Mouse (Mus musculus): ENCODE data around the gene Mark3. TPM values are rescaled to one million over a fixed set of nuclear protein-coding genes. Genes with fewer than 3 reads are reported as not detected.

Mark3 gene
- polyA plus RNA-seq, 1 experiment from 2014 or later = 70.5 TPM

DNA sequence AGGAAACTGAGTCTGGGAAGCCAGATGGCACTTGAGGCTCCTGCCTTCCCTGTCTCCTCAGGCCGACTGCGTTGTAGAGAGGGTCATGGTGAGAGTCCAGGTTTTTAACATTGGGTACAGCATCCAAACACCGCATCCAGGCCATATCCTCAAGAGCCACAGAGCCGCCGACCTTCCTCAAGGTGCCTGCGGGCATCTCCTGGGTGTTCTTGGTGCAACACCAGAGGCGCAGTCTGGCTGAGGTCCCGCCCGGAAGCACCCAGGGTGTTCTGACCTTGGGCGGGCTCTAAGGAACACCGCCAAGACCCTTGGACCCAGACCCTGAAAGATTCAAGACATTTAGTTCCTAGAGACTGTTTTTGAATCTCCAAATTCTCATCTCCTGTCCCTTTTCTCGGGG, 98.3 kb downstream of the Mark3 start:
- no peak overlapping the region for H3K27ac ChIP-seq (replicated peaks; ENCODE audit: low read depth, low read length)
- H3K4me3 ChIP-seq (ENCODE audit: low read depth, low read length) = peak overlapping the region; percentile 42
- no peaks in the 10 kb centered on the region for H3K9me3 ChIP-seq (replicated peaks; ENCODE audit: control insufficient read depth, low read length)
- ATAC-seq (replicated peaks; ENCODE audit: insufficient number of reproducible peaks, low FRiP score, low TSS enrichment, low read depth) (no peak; the same call in 1 of the 2 replicates), DNase-seq (ENCODE audit: low spot score) (no peak)
- H3K9ac ChIP-seq (replicated peaks; ENCODE audit: low read length) = peak overlapping the region; percentile 47; the same call in 1 of the 2 replicates
- peaks cover 34% of the 10 kb centered on the region for H3K27me3 ChIP-seq (ENCODE audit: control insufficient read depth, insufficient read depth, low read length)
- peak overlapping the region; percentile 94 for H3K4me2 ChIP-seq (ENCODE audit: low read depth, low read length)
- H3K36me3 ChIP-seq (replicated peaks; ENCODE audit: control insufficient read depth, insufficient read depth, low read depth, low read length) = no peaks in the 10 kb centered on the region
- peaks cover 7% of the 10 kb centered on the region; the same call in 1 of the 2 replicates for H3K4me1 ChIP-seq (ENCODE audit: control insufficient read depth, insufficient read depth, low read length)
- 10% methylated on average over 12 of the region's 12 CpGs for WGBS

DNA sequence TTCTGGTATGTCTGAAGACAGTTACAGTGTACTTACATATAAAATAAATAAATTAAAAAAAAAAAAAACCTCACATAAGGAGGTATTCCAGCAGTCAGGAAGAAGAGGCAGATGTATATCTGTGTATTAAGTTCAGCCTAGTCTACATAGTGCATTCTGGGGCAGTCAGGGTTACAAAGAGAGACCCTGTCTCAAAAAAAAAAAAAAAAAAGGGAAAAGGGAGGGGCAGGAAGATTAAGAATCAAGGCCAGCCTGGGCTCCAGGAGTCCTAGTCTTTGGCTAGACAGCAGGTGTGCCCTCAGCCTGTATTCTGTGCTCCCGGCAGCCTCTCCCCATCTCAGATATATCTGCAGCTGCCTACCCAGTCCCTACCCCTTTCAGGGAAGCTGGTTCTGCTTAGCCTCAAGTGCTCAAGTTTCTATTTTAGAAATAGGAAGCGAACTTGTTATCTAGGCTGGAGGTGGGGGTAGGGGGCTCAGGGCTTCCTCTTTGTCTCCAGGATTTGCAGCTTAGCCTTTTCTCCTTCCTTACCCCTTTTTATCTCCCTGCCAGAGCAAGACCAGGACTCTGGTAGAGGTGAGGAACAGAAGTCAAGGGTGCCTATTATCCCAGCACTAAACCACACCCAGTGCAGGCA, 100.6 kb downstream of the Mark3 start:
- no peak overlapping the region for H3K4me2 ChIP-seq (ENCODE audit: low read depth, low read length)
- H3K36me3 ChIP-seq (replicated peaks; ENCODE audit: control insufficient read depth, insufficient read depth, low read depth, low read length) = no peaks in the 10 kb centered on the region
- H3K4me3 ChIP-seq (ENCODE audit: low read depth, low read length) = no peak overlapping the region
- H3K27me3 ChIP-seq (ENCODE audit: control insufficient read depth, insufficient read depth, low read length) = peaks cover 32% of the 10 kb centered on the region
- H3K4me1 ChIP-seq (ENCODE audit: control insufficient read depth, insufficient read depth, low read length) = peaks cover 10% of the 10 kb centered on the region; the same call in 1 of the 2 replicates
- ATAC-seq (replicated peaks; ENCODE audit: insufficient number of reproducible peaks, low FRiP score, low TSS enrichment, low read depth) = no peak
- H3K9ac ChIP-seq (replicated peaks; ENCODE audit: low read length) = no peak overlapping the region
- no peak overlapping the region for H3K27ac ChIP-seq (replicated peaks; ENCODE audit: low read depth, low read length)
- H3K9me3 ChIP-seq (replicated peaks; ENCODE audit: control insufficient read depth, low read length) = no peaks in the 10 kb centered on the region
- DNase-seq (ENCODE audit: low spot score) = no peak
- WGBS = 59% methylated on average over 2 of the region's 2 CpGs

- Histone ChIP-seq H3K36me3 (replicated peaks; ENCODE audit: control insufficient read depth, insufficient read depth, low read depth, low read length) (no peaks in the 10 kb centered on the region), H3K4me2 (ENCODE audit: low read depth, low read length) (no peak overlapping the region), H3K4me1 (ENCODE audit: control insufficient read depth, insufficient read depth, low read length) (peaks cover 8% of the 10 kb centered on the region; the same call in 1 of the 2 replicates), H3K27ac (replicated peaks; ENCODE audit: low read depth, low read length) (no peak overlapping the region), H3K9ac (replicated peaks; ENCODE audit: low read length) (no peak overlapping the region), H3K9me3 (replicated peaks; ENCODE audit: control insufficient read depth, low read length) (no peaks in the 10 kb centered on the region), H3K27me3 (ENCODE audit: control insufficient read depth, insufficient read depth, low read length) (peaks cover 22% of the 10 kb centered on the region), H3K4me3 (ENCODE audit: low read depth, low read length) (no peak overlapping the region)
- 74% methylated on average over 6 of the region's 6 CpGs for WGBS
- DNase-seq (ENCODE audit: low spot score) (no peak), ATAC-seq (replicated peaks; ENCODE audit: insufficient number of reproducible peaks, low FRiP score, low TSS enrichment, low read depth) (no peak)
Measured at GRCm38 (mm10) chr12:111675797-111676580, 101.7 kb downstream of the Mark3 start.

DNA sequence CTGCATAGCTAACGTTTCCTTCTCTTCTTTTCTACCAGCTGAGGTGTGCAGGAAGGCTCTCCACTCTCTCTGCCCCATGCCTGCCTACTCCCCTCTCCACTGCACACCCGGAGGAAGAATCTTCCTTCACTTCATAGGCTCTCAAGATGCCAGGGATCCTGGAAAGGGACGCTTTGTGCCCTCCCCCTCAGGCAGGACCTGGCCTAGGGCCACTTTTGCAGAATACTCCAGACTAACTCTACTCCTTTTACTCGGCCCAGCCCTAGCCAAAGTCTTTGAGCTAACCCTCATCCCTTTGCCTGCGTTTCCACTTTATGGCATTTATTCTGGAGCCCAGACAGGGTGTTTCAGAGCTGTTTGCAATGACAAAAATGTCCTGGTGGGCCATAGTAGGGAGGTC, 103.1 kb downstream of the Mark3 start:
- H3K9ac ChIP-seq (replicated peaks; ENCODE audit: low read length) = peak overlapping the region; percentile 61
- ATAC-seq (replicated peaks; ENCODE audit: insufficient number of reproducible peaks, low FRiP score, low TSS enrichment, low read depth) = 0 out of 2 replicates have a peak, but pooled peaks have one; percentile 0
- peaks cover 14% of the 10 kb centered on the region for H3K27me3 ChIP-seq (ENCODE audit: control insufficient read depth, insufficient read depth, low read length)
- H3K4me2 ChIP-seq (ENCODE audit: low read depth, low read length) = peak overlapping the region; percentile 96
- DNase-seq (ENCODE audit: low spot score) = no peak
- H3K9me3 ChIP-seq (replicated peaks; ENCODE audit: control insufficient read depth, low read length) = no peaks in the 10 kb centered on the region
- peaks cover 6% of the 10 kb centered on the region; the same call in 1 of the 2 replicates for H3K4me1 ChIP-seq (ENCODE audit: control insufficient read depth, insufficient read depth, low read length)
- H3K36me3 ChIP-seq (replicated peaks; ENCODE audit: control insufficient read depth, insufficient read depth, low read depth, low read length) = no peaks in the 10 kb centered on the region; the same call in 1 of the 2 replicates
- H3K4me3 ChIP-seq (ENCODE audit: low read depth, low read length) = peak overlapping the region; percentile 88
- peak overlapping the region; percentile 23 for H3K27ac ChIP-seq (replicated peaks; ENCODE audit: low read depth, low read length)
- WGBS = 14% methylated on average over 5 of the region's 5 CpGs

- H3K9me3 ChIP-seq (replicated peaks; ENCODE audit: control insufficient read depth, low read length) = no peaks in the 10 kb centered on the region
- WGBS = 1% methylated on average over 51 of the region's 51 CpGs
- ATAC-seq (replicated peaks; ENCODE audit: insufficient number of reproducible peaks, low FRiP score, low TSS enrichment, low read depth) (peak; percentile 84), DNase-seq (ENCODE audit: low spot score) (peak; percentile 96)
- H3K9ac ChIP-seq (replicated peaks; ENCODE audit: low read length) = peak within 1 kb of the TSS; percentile 61
- H3K27me3 ChIP-seq (ENCODE audit: control insufficient read depth, insufficient read depth, low read length) = peaks cover 8% of the 10 kb centered on the region
- H3K4me1 ChIP-seq (ENCODE audit: control insufficient read depth, insufficient read depth, low read length) = peaks cover 6% of the 10 kb centered on the region; the same call in 1 of the 2 replicates
- H3K4me2 ChIP-seq (ENCODE audit: low read depth, low read length) = peak within 1 kb of the TSS; percentile 96
- H3K27ac ChIP-seq (replicated peaks; ENCODE audit: low read depth, low read length) = peak within 1 kb of the TSS; percentile 23
- no peaks in the 10 kb centered on the region; the same call in 1 of the 2 replicates for H3K36me3 ChIP-seq (replicated peaks; ENCODE audit: control insufficient read depth, insufficient read depth, low read depth, low read length)
- peak within 1 kb of the TSS; percentile 88 for H3K4me3 ChIP-seq (ENCODE audit: low read depth, low read length)
Measured at GRCm38 (mm10) chr12:111677882-111678669, 103.8 kb downstream of the Mark3 start, which contains the start of gene Trmt61a. Gene Trmt61a, plus strand, starts transcription at chr12:111678105.

DNA sequence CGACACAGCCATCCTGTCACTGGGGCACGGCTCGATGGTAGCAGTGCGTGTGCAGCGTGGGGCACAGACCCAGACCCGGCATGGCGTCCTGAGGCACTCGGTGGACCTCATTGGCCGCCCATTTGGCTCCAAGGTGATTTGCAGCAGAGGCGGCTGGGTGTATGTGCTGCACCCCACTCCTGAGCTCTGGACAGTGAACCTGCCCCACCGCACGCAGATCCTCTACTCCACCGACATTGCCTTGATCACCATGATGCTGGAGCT, 104.3 kb downstream of the Mark3 start:
- Histone ChIP-seq H3K4me1 (ENCODE audit: control insufficient read depth, insufficient read depth, low read length) (peaks cover 6% of the 10 kb centered on the region; the same call in 1 of the 2 replicates), H3K27ac (replicated peaks; ENCODE audit: low read depth, low read length) (no peak overlapping the region), H3K9ac (replicated peaks; ENCODE audit: low read length) (peak overlapping the region; percentile 61), H3K4me2 (ENCODE audit: low read depth, low read length) (peak overlapping the region; percentile 96), H3K4me3 (ENCODE audit: low read depth, low read length) (peak overlapping the region; percentile 88), H3K9me3 (replicated peaks; ENCODE audit: control insufficient read depth, low read length) (no peaks in the 10 kb centered on the region), H3K27me3 (ENCODE audit: control insufficient read depth, insufficient read depth, low read length) (peaks cover 5% of the 10 kb centered on the region; the same call in 1 of the 2 replicates), H3K36me3 (replicated peaks; ENCODE audit: control insufficient read depth, insufficient read depth, low read depth, low read length) (no peaks in the 10 kb centered on the region; the same call in 1 of the 2 replicates)
- ATAC-seq (replicated peaks; ENCODE audit: insufficient number of reproducible peaks, low FRiP score, low TSS enrichment, low read depth) (no peak), DNase-seq (ENCODE audit: low spot score) (no peak)
- WGBS = 9% methylated on average over 13 of the region's 13 CpGs

- H3K36me3 ChIP-seq (replicated peaks; ENCODE audit: control insufficient read depth, insufficient read depth, low read depth, low read length) = no peaks in the 10 kb centered on the region; the same call in 1 of the 2 replicates
- no peak overlapping the region for H3K27ac ChIP-seq (replicated peaks; ENCODE audit: low read depth, low read length)
- H3K4me1 ChIP-seq (ENCODE audit: control insufficient read depth, insufficient read depth, low read length) = peaks cover 6% of the 10 kb centered on the region; the same call in 1 of the 2 replicates
- no peaks in the 10 kb centered on the region for H3K9me3 ChIP-seq (replicated peaks; ENCODE audit: control insufficient read depth, low read length)
- 54% methylated on average over 7 of the region's 7 CpGs for WGBS
- H3K9ac ChIP-seq (replicated peaks; ENCODE audit: low read length) = peak overlapping the region; percentile 61
- peak overlapping the region; percentile 88 for H3K4me3 ChIP-seq (ENCODE audit: low read depth, low read length)
- H3K4me2 ChIP-seq (ENCODE audit: low read depth, low read length) = peak overlapping the region; percentile 96
- H3K27me3 ChIP-seq (ENCODE audit: control insufficient read depth, insufficient read depth, low read length) = 0 out of 2 replicates have a peak, but pooled peaks cover 2% of the 10 kb centered on the region
- ATAC-seq (replicated peaks; ENCODE audit: insufficient number of reproducible peaks, low FRiP score, low TSS enrichment, low read depth) = no peak
- no peak for DNase-seq (ENCODE audit: low spot score)
Measured at GRCm38 (mm10) chr12:111678997-111679396, 104.7 kb downstream of the Mark3 start.
